Mouse (Mus musculus) heart, adult 2 months (tissue): Measurements from ENCODE around the gene Ttll11.

Source experiments
- CTCF ChIP-seq: fragments of 200-600 bp; IDR thresholded peaks from 2 replicates; pipeline ENCODE4 v1.8.1; 2022; ENCODE audit warnings: antibody characterized with exemption, mild to moderate bottlenecking, moderate library complexity
- POLR2A ChIP-seq: fragments of 200-500 bp; IDR thresholded peaks from 2 replicates; pipeline ENCODE4 v1.6.1; 2011; ENCODE audit warnings: mild to moderate bottlenecking, low read depth, low read length, control low read depth; ENCODE audit not compliant: insufficient read depth

- no peak for TF ChIP-seq CTCF
- no peak for TF ChIP-seq POLR2A
Observed at GRCm38 (mm10) chr2:35842780-35843474, 136.8 kb downstream of the Ttll11 start.
